ENCODE assay signal across 10 mouse cellular contexts in the genomic region with DNA sequence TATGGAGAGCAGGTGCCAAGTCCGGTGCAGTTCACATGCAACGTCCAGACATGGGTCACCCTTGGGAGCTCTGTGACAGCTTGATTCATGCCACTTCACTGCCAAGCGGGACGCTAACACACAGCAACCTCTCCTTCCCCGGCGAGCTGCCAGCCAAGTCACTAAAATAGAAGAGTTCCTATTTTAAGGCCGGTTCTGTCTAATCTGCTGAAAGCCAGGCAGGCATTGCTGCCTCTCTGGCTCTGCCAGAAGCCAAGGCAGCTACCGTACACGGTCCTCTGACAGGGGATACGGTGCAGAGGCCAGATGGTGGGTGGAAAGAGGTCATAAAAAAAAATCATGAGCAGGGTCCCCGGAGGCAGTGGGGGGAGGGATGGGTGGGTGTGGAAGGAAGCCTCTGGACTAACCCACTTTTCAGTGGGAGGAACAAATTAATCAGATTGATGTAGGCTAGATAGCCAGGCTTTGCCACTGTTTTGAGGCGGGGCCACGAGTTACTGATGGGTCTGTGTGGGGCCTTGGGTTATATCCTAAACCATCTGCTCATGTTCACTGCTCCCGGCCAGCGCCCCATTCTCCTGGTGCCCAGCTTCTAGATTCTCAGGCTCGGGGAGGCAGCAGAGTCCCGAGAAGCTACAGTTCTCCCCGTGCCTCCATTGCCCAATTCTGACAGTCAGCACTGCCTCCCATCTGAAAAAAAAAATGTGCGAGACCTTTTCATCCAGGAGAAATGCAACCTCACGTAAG. TPM values are rescaled to one million over a fixed set of nuclear protein-coding genes. Genes with fewer than 3 reads are reported as not detected.
DNase-seq lines count a peak whose midpoint lies in the region.
"Had no signal": no experiment of that assay in that cellular context is flagged by ENCODE, and none has a peak within 500 bp of the region (broad histone marks: within the 10 kb centered on the region; RNA-seq: fewer than 3 reads in every experiment).

No protein-coding gene starts in this region.

- intact Hi-C loops in heart, postnatal 25 days (cut with DNase I), result no loop called here

- peak; percentile 17 for DNase-seq in urinary bladder, postnatal 14 days (ENCODE audit: low spot score)
- no peak for DNase-seq in urinary bladder, adult 2 months (ENCODE audit: low spot score)
- peak; percentile 64 to 66 for DNase-seq in frontal cortex, postnatal 10 days (ENCODE audit: low spot score in 2 of 2)
- DNase-seq in heart, postnatal 25 days (ENCODE audit: low spot score), result peak; percentile 54
- DNase-seq in layer of hippocampus, adult 9-11 months, result peak; percentile 91
- DNase-seq in right cerebral cortex, adult 2 months (ENCODE audit: low spot score in 2 of 2), result peak; percentile 78 to 86
- DNase-seq in thymus, postnatal 14 days, result no peak
- no peak for DNase-seq in testis, postnatal 14 days (ENCODE audit: low spot score)

RNA-seq across cellular contexts. Expression of a gene that starts 28.4 kb away (rescaled TPM):
- polyA plus RNA-seq in urinary bladder, adult 2 months (2012; rRNA removed), result 1.7 and 2.9 TPM in 2 replicates
- total RNA-seq in heart, postnatal 25 days (2021), result not detected
- total RNA-seq: gastrocnemius, postnatal 4 days; neutrophil, adult 5-6 weeks had no signal

Comparison
In these comparisons a context has a peak if more than half of its experiments do, and no peak if none do; other contexts are left out.
1. DNase-seq: peak in urinary bladder, postnatal 14 days (single experiment), frontal cortex, postnatal 10 days (2 of 2), heart, postnatal 25 days (single experiment), layer of hippocampus, adult 9-11 months (single experiment) and right cerebral cortex, adult 2 months (2 of 2); none in urinary bladder, adult 2 months (single experiment), thymus, postnatal 14 days (single experiment) and testis, postnatal 14 days (single experiment).